Mouse (Mus musculus): Measurements from ENCODE around the gene Plekhg3. TPM values are rescaled to one million over a fixed set of nuclear protein-coding genes. Genes with fewer than 3 reads are reported as not detected.
A peak's percentile ranks its signal among the peaks of the same experiment; 100 is the strongest.

The Plekhg3 gene
- polyA plus RNA-seq, 1 experiment from 2014 or later = 5.7 TPM

GRCm38 (mm10) chr12:76556187-76556586 lies 25.5 kb downstream of the Plekhg3 start:
- Histone ChIP-seq H3K27ac (ENCODE audit: low read depth, low read length) (no peak overlapping the region), H3K4me3 (ENCODE audit: low read depth, low read length) (no peak overlapping the region), H3K27me3 (replicated peaks; ENCODE audit: control insufficient read depth, insufficient read depth, low read length) (no peaks in the 10 kb centered on the region), H3K4me2 (replicated peaks; ENCODE audit: low read depth) (no peak overlapping the region), H3K9me3 (ENCODE audit: control insufficient read depth) (no peaks in the 10 kb centered on the region), H3K36me3 (ENCODE audit: control insufficient read depth, insufficient read depth) (peaks cover 13% of the 10 kb centered on the region), H3K9ac (ENCODE audit: low read depth, low read length) (no peak overlapping the region), H3K4me1 (replicated peaks; ENCODE audit: control insufficient read depth, insufficient read depth, low read length) (peaks cover 26% of the 10 kb centered on the region)
- 85% methylated on average over 7 of the region's 7 CpGs for WGBS
- TF ChIP-seq CTCF (IDR thresholded peaks at IDR 0.05; ENCODE audit: low read depth) = no peak
- ATAC-seq = no peak

- H3K4me2 ChIP-seq (replicated peaks; ENCODE audit: low read depth) = no peak overlapping the region
- H3K4me3 ChIP-seq (ENCODE audit: low read depth, low read length) = no peak overlapping the region
- peak overlapping the region; percentile 55; the same call in 1 of the 2 replicates for H3K27ac ChIP-seq (ENCODE audit: low read depth, low read length)
- no peak for ATAC-seq
- peaks cover 16% of the 10 kb centered on the region for H3K36me3 ChIP-seq (ENCODE audit: control insufficient read depth, insufficient read depth)
- no peak for TF ChIP-seq CTCF (IDR thresholded peaks at IDR 0.05; ENCODE audit: low read depth)
- peaks cover 26% of the 10 kb centered on the region for H3K4me1 ChIP-seq (replicated peaks; ENCODE audit: control insufficient read depth, insufficient read depth, low read length)
- 32% methylated on average over 6 of the region's 6 CpGs for WGBS
- H3K27me3 ChIP-seq (replicated peaks; ENCODE audit: control insufficient read depth, insufficient read depth, low read length) = no peaks in the 10 kb centered on the region
- H3K9ac ChIP-seq (ENCODE audit: low read depth, low read length) = no peak overlapping the region
- no peaks in the 10 kb centered on the region for H3K9me3 ChIP-seq (ENCODE audit: control insufficient read depth)
These were observed 26.2 kb downstream of the Plekhg3 start for GRCm38 (mm10) chr12:76556745-76557389.

- Histone ChIP-seq H3K4me1 (replicated peaks; ENCODE audit: control insufficient read depth, insufficient read depth, low read length) (peaks cover 26% of the 10 kb centered on the region), H3K36me3 (ENCODE audit: control insufficient read depth, insufficient read depth) (peaks cover 29% of the 10 kb centered on the region), H3K9me3 (ENCODE audit: control insufficient read depth) (no peaks in the 10 kb centered on the region), H3K27me3 (replicated peaks; ENCODE audit: control insufficient read depth, insufficient read depth, low read length) (no peaks in the 10 kb centered on the region), H3K4me3 (ENCODE audit: low read depth, low read length) (no peak overlapping the region), H3K9ac (ENCODE audit: low read depth, low read length) (no peak overlapping the region), H3K27ac (ENCODE audit: low read depth, low read length) (peak overlapping the region; percentile 55), H3K4me2 (replicated peaks; ENCODE audit: low read depth) (no peak overlapping the region; the same call in 1 of the 2 replicates)
- peak; percentile 91 for ATAC-seq
- 37% methylated on average over 5 of the region's 5 CpGs for WGBS
- TF ChIP-seq CTCF (IDR thresholded peaks at IDR 0.05; ENCODE audit: low read depth) = no peak
These were observed 27.5 kb downstream of the Plekhg3 start for GRCm38 (mm10) chr12:76558206-76558605.

- ATAC-seq = no peak
- Histone ChIP-seq H3K4me2 (replicated peaks; ENCODE audit: low read depth) (no peak overlapping the region), H3K4me1 (replicated peaks; ENCODE audit: control insufficient read depth, insufficient read depth, low read length) (peaks cover 9% of the 10 kb centered on the region; the same call in 1 of the 2 replicates), H3K27ac (ENCODE audit: low read depth, low read length) (no peak overlapping the region), H3K9me3 (ENCODE audit: control insufficient read depth) (no peaks in the 10 kb centered on the region), H3K36me3 (ENCODE audit: control insufficient read depth, insufficient read depth) (peaks cover 69% of the 10 kb centered on the region), H3K27me3 (replicated peaks; ENCODE audit: control insufficient read depth, insufficient read depth, low read length) (no peaks in the 10 kb centered on the region), H3K9ac (ENCODE audit: low read depth, low read length) (no peak overlapping the region), H3K4me3 (ENCODE audit: low read depth, low read length) (no peak overlapping the region)
- 93% methylated on average over 4 of the region's 4 CpGs for WGBS
- TF ChIP-seq CTCF (IDR thresholded peaks at IDR 0.05; ENCODE audit: low read depth) = no peak
These were observed 31.5 kb downstream of the Plekhg3 start for GRCm38 (mm10) chr12:76562196-76562595.

GRCm38 (mm10) chr12:76566284-76566683 lies 35.6 kb downstream of the Plekhg3 start:
- Histone ChIP-seq H3K27me3 (replicated peaks; ENCODE audit: control insufficient read depth, insufficient read depth, low read length) (no peaks in the 10 kb centered on the region), H3K4me3 (ENCODE audit: low read depth, low read length) (no peak overlapping the region), H3K36me3 (ENCODE audit: control insufficient read depth, insufficient read depth) (peaks cover 80% of the 10 kb centered on the region), H3K9me3 (ENCODE audit: control insufficient read depth) (no peaks in the 10 kb centered on the region), H3K27ac (ENCODE audit: low read depth, low read length) (no peak overlapping the region), H3K9ac (ENCODE audit: low read depth, low read length) (no peak overlapping the region), H3K4me1 (replicated peaks; ENCODE audit: control insufficient read depth, insufficient read depth, low read length) (no peaks in the 10 kb centered on the region), H3K4me2 (replicated peaks; ENCODE audit: low read depth) (no peak overlapping the region)
- no peak for TF ChIP-seq CTCF (IDR thresholded peaks at IDR 0.05; ENCODE audit: low read depth)
- no peak for ATAC-seq
- WGBS = 91% methylated on average over 10 of the region's 10 CpGs

- Histone ChIP-seq H3K27ac (ENCODE audit: low read depth, low read length) (no peak overlapping the region), H3K4me3 (ENCODE audit: low read depth, low read length) (no peak overlapping the region), H3K9ac (ENCODE audit: low read depth, low read length) (no peak overlapping the region), H3K36me3 (ENCODE audit: control insufficient read depth, insufficient read depth) (peaks cover 82% of the 10 kb centered on the region), H3K9me3 (ENCODE audit: control insufficient read depth) (no peaks in the 10 kb centered on the region), H3K4me1 (replicated peaks; ENCODE audit: control insufficient read depth, insufficient read depth, low read length) (no peaks in the 10 kb centered on the region), H3K27me3 (replicated peaks; ENCODE audit: control insufficient read depth, insufficient read depth, low read length) (no peaks in the 10 kb centered on the region), H3K4me2 (replicated peaks; ENCODE audit: low read depth) (no peak overlapping the region)
- no peak for ATAC-seq
- WGBS = 64% methylated on average over 9 of the region's 9 CpGs
- TF ChIP-seq CTCF (IDR thresholded peaks at IDR 0.05; ENCODE audit: low read depth) = no peak
These were observed 39.7 kb downstream of the Plekhg3 start for GRCm38 (mm10) chr12:76570221-76570940.
